Mouse (Mus musculus): ENCODE results near the gene Ankdd1b. TPM values are rescaled to one million over a fixed set of nuclear protein-coding genes. Genes with fewer than 3 reads are reported as not detected.

The Ankdd1b gene
- total RNA-seq, 2 experiments from 2014 or later = 0.17 to 0.18 TPM

DNA sequence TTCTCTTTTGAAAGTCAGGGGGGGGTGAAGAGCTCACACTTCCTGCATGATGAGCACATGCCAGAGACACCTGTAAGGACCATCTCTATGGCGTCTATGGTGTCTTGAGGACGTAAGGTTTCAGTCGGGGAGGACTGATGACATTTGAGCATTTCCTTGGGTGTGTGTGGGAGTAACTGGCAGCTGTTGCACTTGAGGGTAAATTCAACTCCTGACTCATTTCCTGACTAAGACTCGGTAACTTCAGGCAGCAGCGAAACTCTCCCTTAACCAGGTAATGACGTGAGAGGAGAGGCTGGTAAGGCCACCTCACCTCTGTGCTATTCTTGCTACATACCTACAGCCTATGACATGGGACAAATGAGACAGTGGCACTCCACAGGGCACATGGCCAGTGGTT is 16.2 kb upstream of the Ankdd1b start:
- H3K27ac ChIP-seq = no peak overlapping the region
- intact Hi-C loops (cut with DNase I) = no loop called here
- no peak overlapping the region for H3K4me3 ChIP-seq
- no peak for TF ChIP-seq CTCF (IDR thresholded peaks at IDR 0.05)
- DNase-seq = no peak

DNA sequence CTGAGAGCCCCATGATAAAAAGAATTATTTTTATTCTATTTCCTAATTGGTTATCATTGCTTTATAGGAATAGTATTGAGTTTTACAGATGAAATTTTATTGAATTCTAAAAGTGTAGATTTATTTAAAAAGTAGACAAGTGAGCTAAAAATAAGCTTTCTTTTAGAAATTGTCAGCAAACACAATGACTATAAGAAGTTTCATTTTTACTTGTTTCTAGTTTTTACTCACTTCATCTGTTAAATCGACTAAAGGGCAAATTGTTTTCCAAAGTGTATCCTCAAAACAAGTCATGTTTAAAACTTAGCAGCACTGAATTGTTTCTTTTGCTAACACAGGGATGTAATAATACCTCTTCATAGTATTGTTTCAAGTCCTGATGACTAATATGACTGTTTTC is 8.0 kb upstream of the Ankdd1b start:
- TF ChIP-seq CTCF (IDR thresholded peaks at IDR 0.05) = no peak
- Histone ChIP-seq H3K27ac (no peak overlapping the region), H3K4me3 (no peak overlapping the region)
- intact Hi-C loops (cut with DNase I) = no loop called here
- DNase-seq = no peak

DNA sequence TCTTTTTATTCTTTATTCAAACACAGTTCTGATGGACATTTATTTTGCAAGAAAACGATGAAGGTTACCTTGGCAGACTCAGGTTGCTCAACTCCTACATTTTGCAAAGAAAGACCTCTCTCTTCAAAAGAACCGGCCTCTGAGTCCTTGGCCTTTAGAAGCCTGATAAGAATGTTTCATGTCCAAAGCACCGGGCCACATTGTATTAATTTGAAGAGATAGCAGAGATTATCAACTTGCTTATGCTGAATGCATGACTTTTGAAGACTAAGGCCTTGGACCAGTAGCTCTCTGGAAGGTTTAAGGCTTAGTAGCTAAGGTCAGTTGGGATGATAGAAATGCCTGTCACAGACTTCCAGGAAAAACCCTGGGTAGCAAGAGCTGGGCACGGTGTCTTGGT is 6.2 kb upstream of the Ankdd1b start:
- intact Hi-C loops (cut with DNase I) = no loop called here
- H3K27ac ChIP-seq = no peak overlapping the region
- no peak overlapping the region for H3K4me3 ChIP-seq
- no peak for DNase-seq
- no peak for TF ChIP-seq CTCF (IDR thresholded peaks at IDR 0.05)

DNA sequence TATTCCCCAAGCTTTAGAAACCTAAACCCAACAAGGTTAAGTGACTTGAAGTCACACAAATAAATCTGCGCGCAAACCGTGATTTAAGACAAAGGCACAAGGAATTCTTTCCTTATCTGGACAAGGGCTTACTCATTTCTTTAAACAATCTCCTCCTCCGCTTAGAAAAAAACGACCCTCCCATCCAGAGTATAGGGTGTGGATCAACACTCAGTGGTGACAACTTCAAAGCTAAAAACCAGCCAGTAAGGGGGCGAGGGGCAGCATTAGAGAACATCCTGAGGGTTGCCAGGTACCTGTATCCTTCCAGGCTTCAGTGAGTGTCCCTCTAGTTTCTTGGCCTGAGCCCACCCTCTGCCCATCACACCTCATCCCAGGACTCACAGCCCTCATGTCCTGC is 442 bp downstream of the Ankdd1b start:
- Histone ChIP-seq H3K27ac (no peak overlapping the region), H3K4me3 (no peak overlapping the region)
- intact Hi-C loops (cut with DNase I) = no loop called here
- no peak for TF ChIP-seq CTCF (IDR thresholded peaks at IDR 0.05)
- DNase-seq = no peak

DNA sequence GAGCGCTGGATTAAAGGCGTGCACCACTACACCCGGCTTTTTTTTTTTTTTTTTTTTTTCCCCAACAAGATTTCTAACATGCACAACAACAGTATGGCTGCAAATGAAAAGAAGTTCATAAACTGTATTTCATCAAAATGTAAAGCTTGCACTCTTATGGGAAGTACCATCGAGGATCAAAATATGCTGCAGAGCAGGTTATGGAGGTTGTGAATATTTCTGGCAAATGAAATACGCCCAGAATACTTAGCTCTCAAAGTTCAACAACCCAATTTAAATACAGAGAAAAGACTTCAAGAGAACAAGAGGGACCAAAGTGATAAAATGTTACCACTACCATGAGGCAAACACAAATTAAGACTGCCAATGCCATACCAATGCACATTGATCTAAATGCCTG is 2.3 kb downstream of the Ankdd1b start:
- no peak for DNase-seq
- TF ChIP-seq CTCF (IDR thresholded peaks at IDR 0.05) = no peak
- Histone ChIP-seq H3K4me3 (no peak overlapping the region), H3K27ac (no peak overlapping the region)
- intact Hi-C loops (cut with DNase I) = no loop called here

DNA sequence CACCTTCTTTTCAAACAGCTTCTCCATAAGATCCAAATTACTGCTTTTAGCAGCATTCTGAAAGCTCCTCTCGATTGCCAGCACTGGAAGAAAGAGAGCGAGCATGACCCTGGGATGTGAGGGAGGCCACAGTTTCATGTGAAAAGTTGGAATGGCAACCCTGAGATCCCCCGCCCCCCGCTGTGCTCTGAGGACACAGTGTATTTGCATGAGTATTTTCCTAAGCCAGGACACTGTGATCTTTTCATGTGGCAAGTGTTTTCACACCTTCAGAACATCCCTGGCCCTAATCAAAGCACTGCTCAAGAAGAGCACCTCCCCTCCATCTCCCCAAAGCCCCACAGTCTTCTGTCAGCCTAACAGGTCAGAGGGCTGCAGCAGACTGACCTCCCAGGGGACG is 5.7 kb downstream of the Ankdd1b start:
- TF ChIP-seq CTCF (IDR thresholded peaks at IDR 0.05) = no peak
- no peak for DNase-seq
- intact Hi-C loops (cut with DNase I) = no loop called here
- Histone ChIP-seq H3K4me3 (no peak overlapping the region), H3K27ac (no peak overlapping the region)

DNA sequence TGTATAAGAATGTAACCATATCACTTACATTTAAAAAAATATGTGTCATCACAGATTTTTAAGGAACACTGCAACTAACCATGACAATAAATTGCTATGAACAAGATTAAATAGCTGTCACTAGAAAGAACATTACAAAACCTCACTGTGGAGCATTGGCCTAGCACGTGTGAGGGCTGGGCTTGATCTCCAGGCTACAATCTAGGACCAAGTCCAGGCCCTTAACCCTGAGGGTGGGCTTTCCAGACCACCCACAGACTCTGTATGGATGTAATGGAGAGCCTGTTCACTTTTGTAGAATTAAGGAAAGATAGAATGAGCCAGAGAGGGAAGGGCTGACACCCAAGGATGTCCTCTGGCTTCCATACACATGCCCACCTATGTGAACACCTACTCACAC is 8.4 kb downstream of the Ankdd1b start:
- no peak for DNase-seq
- intact Hi-C loops (cut with DNase I) = no loop called here
- Histone ChIP-seq H3K27ac (no peak overlapping the region), H3K4me3 (no peak overlapping the region)
- TF ChIP-seq CTCF (IDR thresholded peaks at IDR 0.05) = no peak

DNA sequence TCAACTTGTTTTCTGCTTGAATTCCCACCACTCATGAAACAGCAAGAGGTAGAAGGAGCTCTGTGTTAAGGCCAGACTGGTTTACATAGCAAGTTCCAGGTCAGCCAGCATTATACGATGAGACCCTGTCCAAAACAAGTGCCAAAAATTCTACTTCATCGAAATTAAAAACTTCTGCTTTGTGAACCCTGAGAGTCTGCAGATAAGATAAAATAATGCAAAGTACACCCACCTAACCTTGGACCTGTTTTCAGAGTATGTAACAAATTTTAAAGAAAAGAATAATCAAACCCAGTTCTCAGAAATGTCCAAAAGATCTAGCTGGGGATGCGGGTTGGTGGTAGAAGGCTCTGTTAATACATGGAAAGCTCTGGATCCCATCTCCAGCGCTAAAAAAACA is 12.4 kb downstream of the Ankdd1b start:
- intact Hi-C loops (cut with DNase I) = no loop called here

DNA sequence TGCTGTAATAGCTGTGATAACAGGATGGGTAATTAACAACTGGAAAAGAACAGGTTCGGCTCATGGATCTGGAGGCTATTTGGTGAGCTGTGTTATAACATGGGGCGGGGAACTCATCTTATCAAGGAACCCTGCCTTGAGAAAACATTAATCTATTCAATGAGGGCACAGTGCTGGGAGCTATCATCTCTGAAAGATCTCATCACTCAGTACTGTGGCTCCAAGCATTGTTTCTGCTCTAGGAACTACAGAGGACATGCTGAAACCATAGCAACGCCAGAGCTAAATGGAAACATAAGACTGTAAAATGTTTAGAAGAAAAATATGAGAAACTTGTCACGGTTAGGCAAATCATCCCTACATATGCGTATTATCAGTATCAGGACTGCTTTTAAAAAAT is 13.0 kb downstream of the Ankdd1b start:
- Histone ChIP-seq H3K4me3 (no peak overlapping the region), H3K27ac (no peak overlapping the region)
- no peak for TF ChIP-seq CTCF (IDR thresholded peaks at IDR 0.05)
- intact Hi-C loops (cut with DNase I) = no loop called here
- DNase-seq = no peak

More for the DNA sequence above, 12.4 kb downstream of the Ankdd1b start:
- Histone ChIP-seq H3K27ac (no peak overlapping the region), H3K4me3 (no peak overlapping the region)
- TF ChIP-seq CTCF (IDR thresholded peaks at IDR 0.05) = no peak
- no peak for DNase-seq

DNA sequence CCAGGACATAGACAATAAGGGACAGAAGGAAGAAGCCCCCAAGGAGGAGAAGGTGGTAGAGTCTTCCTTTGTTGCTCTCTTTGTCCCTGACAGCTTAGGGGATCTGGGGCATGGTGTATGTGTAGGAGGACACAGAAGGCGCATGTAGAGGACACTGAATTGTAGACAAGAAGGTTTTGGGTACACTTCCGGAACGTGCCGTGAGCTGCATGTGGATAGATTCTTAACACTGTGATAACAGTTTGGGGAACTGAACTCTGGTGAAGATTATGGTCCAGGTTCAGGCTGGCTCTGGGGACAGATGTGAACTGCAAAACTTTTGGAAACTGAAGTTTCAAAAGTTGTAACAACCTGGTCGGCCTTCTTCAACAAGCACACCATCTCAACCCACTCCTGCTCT is 13.4 kb downstream of the Ankdd1b start:
- H3K4me3 ChIP-seq = no peak overlapping the region
- intact Hi-C loops (cut with DNase I) = no loop called here
- DNase-seq = no peak

DNA sequence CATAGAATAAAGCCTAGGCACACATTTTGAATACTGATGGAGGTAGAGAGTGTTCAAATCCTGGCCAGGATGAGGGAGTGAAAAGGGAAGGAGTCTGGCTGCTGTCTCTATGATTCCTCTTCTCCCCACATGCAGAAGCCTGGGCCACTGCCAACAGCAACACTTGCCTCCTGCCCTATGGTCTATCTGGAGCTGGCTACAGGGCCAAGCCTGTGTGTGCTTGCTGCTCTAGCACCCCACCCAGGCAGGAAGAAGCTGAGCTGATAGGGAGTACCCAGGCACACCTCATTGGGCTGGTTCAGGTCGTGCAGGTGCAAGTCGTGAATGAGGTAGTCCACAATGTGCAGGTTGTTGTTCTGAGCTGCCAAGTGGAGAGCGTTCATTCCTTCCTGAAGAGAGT is 16.7 kb downstream of the Ankdd1b start:
- Histone ChIP-seq H3K27ac (no peak overlapping the region), H3K4me3 (no peak overlapping the region)
- intact Hi-C loops (cut with DNase I) = no loop called here
- TF ChIP-seq CTCF (IDR thresholded peaks at IDR 0.05) = no peak
- DNase-seq = no peak

More for the DNA sequence above, 13.4 kb downstream of the Ankdd1b start:
- H3K27ac ChIP-seq = no peak overlapping the region
- no peak for TF ChIP-seq CTCF (IDR thresholded peaks at IDR 0.05)

DNA sequence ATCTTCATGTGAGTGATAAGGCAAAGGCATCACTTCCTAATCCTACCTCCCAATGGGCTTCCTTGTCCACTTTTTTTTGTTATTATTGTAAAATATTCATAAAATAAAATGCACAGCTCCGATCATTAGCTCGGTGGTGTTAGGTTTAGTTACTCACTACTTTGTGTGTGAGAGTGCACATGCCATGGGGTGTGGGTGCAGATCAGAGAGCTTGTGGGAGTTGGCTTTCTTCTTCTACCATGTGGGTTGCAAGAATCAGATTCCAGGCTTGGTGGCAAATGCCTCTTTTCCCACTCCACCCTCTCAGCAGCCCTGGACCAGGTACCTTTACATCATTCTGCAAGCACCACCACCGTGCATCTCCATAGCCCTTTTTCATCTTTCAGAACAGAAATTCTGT is 18.4 kb downstream of the Ankdd1b start:
- no peak for TF ChIP-seq CTCF (IDR thresholded peaks at IDR 0.05)
- Histone ChIP-seq H3K4me3 (no peak overlapping the region), H3K27ac (no peak overlapping the region)
- intact Hi-C loops (cut with DNase I) = no loop called here
- no peak for DNase-seq

DNA sequence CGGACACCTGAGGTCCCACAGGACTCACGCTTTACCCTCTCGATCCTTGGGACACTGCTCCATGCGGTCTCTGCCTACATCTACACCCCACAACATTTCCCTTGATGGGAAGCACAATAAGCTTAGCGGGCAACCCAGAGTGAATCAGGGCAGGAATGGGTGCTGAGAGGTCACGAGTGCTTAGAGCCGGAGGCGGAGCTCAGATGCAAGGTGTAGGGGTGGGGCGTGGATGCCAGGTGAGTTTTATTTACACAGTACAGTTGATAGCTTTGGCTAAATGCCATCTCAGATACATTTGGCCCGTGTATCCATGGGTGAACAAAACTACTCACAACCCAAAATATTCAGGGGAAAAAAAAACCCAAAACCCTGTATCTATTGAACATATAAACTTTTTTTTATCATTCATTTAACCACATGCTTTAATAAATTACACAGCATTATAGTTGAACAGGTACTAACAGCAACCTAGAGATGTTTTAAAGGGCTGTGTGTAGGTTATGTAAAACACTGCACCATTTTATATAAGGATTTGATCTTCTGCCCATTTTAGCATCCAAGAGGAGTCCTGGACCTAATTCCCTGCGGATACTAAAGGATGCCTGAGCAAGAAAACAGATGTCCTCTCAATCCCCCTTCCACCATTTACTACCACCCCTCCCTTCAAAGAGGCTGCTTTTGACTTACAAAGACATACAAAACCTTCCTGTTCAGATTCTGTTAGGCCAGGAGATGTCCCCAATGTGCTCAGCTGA is 19.4 kb downstream of the Ankdd1b start:
- H3K27ac ChIP-seq = 0 out of 2 replicates have a peak overlapping the region, but pooled peaks have one; percentile 12
- no peak for TF ChIP-seq CTCF (IDR thresholded peaks at IDR 0.05)
- H3K4me3 ChIP-seq = no peak overlapping the region
- no peak for DNase-seq
- intact Hi-C loops (cut with DNase I) = no loop called here

DNA sequence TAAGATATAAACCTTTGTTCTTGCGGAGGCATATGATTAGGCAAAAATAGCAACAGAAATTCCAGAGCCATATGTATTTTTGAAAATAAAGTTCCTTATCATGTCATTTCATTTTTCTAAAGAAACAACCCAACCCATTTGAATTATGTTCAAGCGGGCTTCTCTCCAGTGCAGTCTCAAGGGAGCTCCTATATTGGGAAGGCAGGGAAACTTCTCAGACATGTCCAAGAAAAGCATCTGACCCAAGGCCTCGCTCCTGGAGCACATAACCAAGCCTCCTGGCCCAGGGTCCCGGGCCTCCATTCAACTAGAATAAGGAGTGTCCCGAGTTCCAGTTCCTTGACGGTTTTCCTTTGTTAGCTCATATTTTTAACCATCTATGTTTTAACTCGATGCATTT is 20.1 kb downstream of the Ankdd1b start:
- no peak for TF ChIP-seq CTCF (IDR thresholded peaks at IDR 0.05)
- DNase-seq = peak; percentile 39
- Histone ChIP-seq H3K27ac (no peak overlapping the region), H3K4me3 (no peak overlapping the region)
- intact Hi-C loops (cut with DNase I) = no loop called here
